Mouse (Mus musculus) G1E-ER4 (cell line): Measurements from ENCODE around the gene Pxk. TPM values are rescaled to one million over a fixed set of nuclear protein-coding genes. Genes with fewer than 3 reads are reported as not detected.

Experiments used
- GATA1 ChIP-seq: IDR thresholded peaks from one replicate; pipeline ENCODE4 v1.8.0; 2012; ENCODE audit warnings: low read length, inconsistent platforms
- polyA plus RNA-seq: library from polyadenylated mRNA; stranded (reverse); fragments of >175 nt; gene quantifications from 2 replicates; pipeline ENCODE4 v1.2.3, GENCODE M21; 2012

The Pxk gene
- polyA plus RNA-seq, 1 experiment: 3.4 TPM

DNA sequence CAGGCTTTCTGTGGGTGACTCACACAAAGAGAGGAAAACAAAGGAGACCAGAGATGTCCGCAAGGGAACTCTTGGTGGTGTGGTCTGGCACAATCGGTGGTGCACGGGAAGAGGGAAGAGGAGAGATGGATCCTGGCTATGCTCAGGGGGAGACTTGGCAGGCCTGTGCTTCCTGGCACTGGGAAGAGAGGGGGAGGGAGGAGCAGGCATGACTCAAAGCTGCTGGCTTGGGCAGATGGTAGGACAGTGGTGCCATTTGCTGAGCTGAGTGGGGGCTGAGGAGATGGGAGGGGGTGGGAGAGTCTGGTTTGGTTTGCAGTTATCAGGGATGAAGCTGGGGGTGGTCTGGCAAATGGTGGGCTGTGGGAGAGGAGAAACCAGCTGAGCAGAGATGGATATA lies 110.9 kb downstream of the Pxk start:
- no peak for TF ChIP-seq GATA1

GRCm38 (mm10) chr14:8209896-8210295 lies 111.9 kb downstream of the Pxk start:
- no peak for TF ChIP-seq GATA1

- no peak for TF ChIP-seq GATA1
Measured at GRCm38 (mm10) chr14:8212996-8213395, 115.0 kb downstream of the Pxk start.

GRCm38 (mm10) chr14:8213803-8214224 lies 115.8 kb downstream of the Pxk start, which contains the start of gene Kctd6:
Gene Kctd6 (plus strand): TSS chr14:8214140.
- no peak for TF ChIP-seq GATA1

Other genes starting within 250 kb of the Pxk start
- gene Gm45521, start 140.9 kb upstream of the Pxk start, polyA plus RNA-seq: not detected in 2 replicates
- gene Dnase1l3, start 103.6 kb upstream of the Pxk start, polyA plus RNA-seq: not detected in 2 replicates
- not detected in 2 replicates for gene Abhd6, start 95.3 kb upstream of the Pxk start, polyA plus RNA-seq
- 3.7 and 6.3 TPM in 2 replicates for gene Rpp14, start 17.8 kb upstream of the Pxk start, polyA plus RNA-seq
- 75.9 and 139 TPM in 2 replicates for gene Pdhb, start 74.8 kb downstream of the Pxk start, polyA plus RNA-seq
- gene Kctd6, start 115.9 kb downstream of the Pxk start, polyA plus RNA-seq: 0.98 and 1.1 TPM in 2 replicates
- not detected in 2 replicates for gene Acox2, start 161.1 kb downstream of the Pxk start, polyA plus RNA-seq
- gene Fam107a, start 219.8 kb downstream of the Pxk start, polyA plus RNA-seq: not detected in 2 replicates